In genomic region chr7:115844431-115844830, GRCm38 (mm10) we compare ENCODE assay signal across 8 mouse cellular contexts.
DNase-seq lines count a peak whose midpoint lies in the region; ATAC-seq and TF ChIP-seq lines count a peak whose summit lies in the region.
"Had no signal": no experiment of that assay in that cellular context is flagged by ENCODE, and none has a peak within 500 bp of the region (broad histone marks: within the 10 kb centered on the region; RNA-seq: fewer than 3 reads in every experiment).

No protein-coding gene starts in this region.

- H3K4me2 ChIP-seq in liver, embryonic 11.5 days, result peak overlapping the region; percentile 59

- TF ChIP-seq CTCF in G1E (IDR thresholded peaks at IDR 0.05; ENCODE audit: low read depth, low read length), result no peak

- 74% methylated on average over 6 of the region's 6 CpGs for WGBS in liver, embryonic 11.5 days
- WGBS in embryonic facial prominence, embryonic 10.5 days, result 91% methylated on average over 6 of the region's 6 CpGs

- H3K4me1 ChIP-seq in G1E (ENCODE audit: insufficient read depth, low read depth, low read length), result peaks cover 55% of the 10 kb centered on the region
- H3K4me1 ChIP-seq in liver, embryonic 11.5 days (replicated peaks; ENCODE audit: control insufficient read depth, insufficient read depth, low read length), result peaks cover 3% of the 10 kb centered on the region
- H3K4me1 ChIP-seq in embryonic facial prominence, embryonic 10.5 days, result no peaks in the 10 kb centered on the region

- H3K9ac ChIP-seq in liver, embryonic 11.5 days (ENCODE audit: low read depth, low read length), result peak overlapping the region; percentile 51

- no peaks in the 10 kb centered on the region for H3K36me3 ChIP-seq in G1E (replicated peaks)
- no peaks in the 10 kb centered on the region for H3K36me3 ChIP-seq in liver, embryonic 11.5 days (ENCODE audit: control insufficient read depth, insufficient read depth, low read length)
- no peaks in the 10 kb centered on the region for H3K36me3 ChIP-seq in embryonic facial prominence, embryonic 10.5 days (replicated peaks)

- H3K27ac ChIP-seq in liver, embryonic 11.5 days (ENCODE audit: low read depth, low read length), result peak overlapping the region; percentile 82
- H3K27ac ChIP-seq in embryonic facial prominence, embryonic 10.5 days (replicated peaks), result no peak overlapping the region
- H3K27ac ChIP-seq: left cerebral cortex, adult 2 months had no signal

- H3K9me3 ChIP-seq in G1E (replicated peaks), result no peaks in the 10 kb centered on the region
- no peaks in the 10 kb centered on the region for H3K9me3 ChIP-seq in liver, embryonic 11.5 days (ENCODE audit: control insufficient read depth, low read length)
- no peaks in the 10 kb centered on the region for H3K9me3 ChIP-seq in embryonic facial prominence, embryonic 10.5 days

- 0 out of 2 replicates have a peak, but pooled peaks cover 3% of the 10 kb centered on the region for H3K27me3 ChIP-seq in G1E (ENCODE audit: insufficient read depth, low read length)
- no peaks in the 10 kb centered on the region for H3K27me3 ChIP-seq in liver, embryonic 11.5 days (replicated peaks; ENCODE audit: control insufficient read depth, insufficient read depth, low read length)
- H3K27me3 ChIP-seq in embryonic facial prominence, embryonic 10.5 days (replicated peaks; ENCODE audit: low read depth, poor library complexity, severe bottlenecking), result no peaks in the 10 kb centered on the region

- ATAC-seq in G1E (ENCODE audit: extremely low read depth, insufficient number of reproducible peaks, low FRiP score, poor library complexity, severe bottlenecking), result peak; percentile 30; the same call in 1 of the 2 replicates
- peak; percentile 75 for ATAC-seq in liver, embryonic 11.5 days (replicated peaks; ENCODE audit: low FRiP score)
- ATAC-seq in frontal cortex, adult (ENCODE audit: low TSS enrichment), result no peak

- intact Hi-C loops in gastrocnemius, postnatal 36 days (cut with DNase I), result no loop called here

- H3K4me3 ChIP-seq in G1E (ENCODE audit: low read depth, low read length), result peak overlapping the region; percentile 50; the same call in 1 of the 2 replicates
- H3K4me3 ChIP-seq in liver, embryonic 11.5 days (ENCODE audit: low read depth, low read length), result peak overlapping the region; percentile 43
- H3K4me3 ChIP-seq in embryonic facial prominence, embryonic 10.5 days, result no peak overlapping the region
- H3K4me3 ChIP-seq: left cerebral cortex, adult 2 months had no signal

- DNase-seq in G1E (ENCODE audit: low spot score) (no peak), MN1 (ENCODE audit: low spot score) (no peak)
- DNase-seq in adrenal gland, adult (ENCODE audit: inconsistent age in 2 of 2, low spot score in 1 of 2), result peak; percentile 80 to 91
- DNase-seq in gastrocnemius, postnatal 36 days, result peak; percentile 7 to 28
- DNase-seq in liver, embryonic 11.5 days (ENCODE audit: low spot score), result no peak
- DNase-seq in embryonic facial prominence, embryonic 10.5 days (ENCODE audit: low spot score), result no peak

Comparison
In these comparisons a context has a peak if more than half of its experiments do, and no peak if none do; other contexts are left out.
1. DNase-seq: peak in adrenal gland, adult (2 of 2) and gastrocnemius, postnatal 36 days (2 of 2); none in G1E (single experiment), liver, embryonic 11.5 days (single experiment), MN1 (single experiment) and embryonic facial prominence, embryonic 10.5 days (single experiment).